8 mouse cellular contexts compared by ENCODE assay signal in genomic region chr7:109010720-109011595, GRCm38 (mm10).
DNase-seq lines count a peak whose midpoint lies in the region; TF ChIP-seq lines count a peak whose summit lies in the region.

No protein-coding gene starts in this region.

- peaks cover 33% of the 10 kb centered on the region for H3K4me1 ChIP-seq in forebrain, embryonic 10.5 days
- peaks cover 22% of the 10 kb centered on the region for H3K4me1 ChIP-seq in limb, embryonic 10.5 days
- H3K4me1 ChIP-seq in olfactory bulb, adult 2 months (ENCODE audit: control insufficient read depth, insufficient read depth, low read length), result peaks cover 17% of the 10 kb centered on the region

- no peaks in the 10 kb centered on the region for H3K36me3 ChIP-seq in forebrain, embryonic 10.5 days (replicated peaks)
- H3K36me3 ChIP-seq in limb, embryonic 10.5 days, result no peaks in the 10 kb centered on the region

- TF ChIP-seq CTCF in layer of hippocampus, adult 2 months (conservative IDR thresholded peaks at IDR 0.05), result no peak
- TF ChIP-seq CTCF in olfactory bulb, adult 2 months (IDR thresholded peaks at IDR 0.05; ENCODE audit: insufficient read depth, low read depth, low read length), result no peak

- peaks cover 73% of the 10 kb centered on the region for H3K27me3 ChIP-seq in forebrain, embryonic 10.5 days (ENCODE audit: poor library complexity, severe bottlenecking)
- peaks cover 63% of the 10 kb centered on the region for H3K27me3 ChIP-seq in limb, embryonic 10.5 days (ENCODE audit: low read depth, poor library complexity, severe bottlenecking)

- no peaks in the 10 kb centered on the region for H3K9me3 ChIP-seq in forebrain, embryonic 10.5 days
- no peaks in the 10 kb centered on the region for H3K9me3 ChIP-seq in limb, embryonic 10.5 days (replicated peaks)

- no peak for TF ChIP-seq POLR2A in olfactory bulb, adult 2 months (IDR thresholded peaks at IDR 0.05; ENCODE audit: insufficient read depth, low read depth, low read length)

- H3K4me3 ChIP-seq in layer of hippocampus, adult 2 months, result peak overlapping the region; percentile 68
- peak overlapping the region; percentile 78 for H3K4me3 ChIP-seq in forebrain, embryonic 10.5 days
- peak overlapping the region; percentile 78 for H3K4me3 ChIP-seq in limb, embryonic 10.5 days
- H3K4me3 ChIP-seq in olfactory bulb, adult 2 months (ENCODE audit: insufficient read depth, low read depth, low read length), result peak overlapping the region; percentile 60

- WGBS in forebrain, embryonic 10.5 days, result under 1% methylated on average over 82 of the region's 82 CpGs
- WGBS in limb, embryonic 10.5 days, result 2% methylated on average over 70 of the region's 82 CpGs
- 2% methylated on average over 80 of the region's 82 CpGs for WGBS in olfactory bulb, adult 2 months

- peak; percentile 56 to 66 for DNase-seq in layer of hippocampus, adult 2 months (ENCODE audit: low spot score in 2 of 2)
- DNase-seq in layer of hippocampus, adult 9-11 months, result no peak
- DNase-seq in cerebellum, adult 11 months, result peak; percentile 63
- DNase-seq in forebrain, embryonic 10.5 days (ENCODE audit: extremely low spot score, low spot score), result peak; percentile 40
- DNase-seq in limb, embryonic 10.5 days (ENCODE audit: low spot score), result peak; percentile 65
- DNase-seq in thymus, postnatal 0 days (ENCODE audit: low spot score), result no peak
- no peak for DNase-seq in urinary bladder, postnatal 14 days (ENCODE audit: low spot score)

- peak overlapping the region; percentile 98 for H3K27ac ChIP-seq in layer of hippocampus, adult 2 months
- peak overlapping the region; percentile 85 for H3K27ac ChIP-seq in forebrain, embryonic 10.5 days
- peak overlapping the region; percentile 84 for H3K27ac ChIP-seq in limb, embryonic 10.5 days
- peak overlapping the region; percentile 69 for H3K27ac ChIP-seq in olfactory bulb, adult 2 months (ENCODE audit: insufficient read depth, low read depth, low read length)

Comparison
In these comparisons a context has a peak if more than half of its experiments do, and no peak if none do; other contexts are left out.
1. DNase-seq: peak in layer of hippocampus, adult 2 months (2 of 2), cerebellum, adult 11 months (single experiment), forebrain, embryonic 10.5 days (single experiment) and limb, embryonic 10.5 days (single experiment); none in layer of hippocampus, adult 9-11 months (single experiment), thymus, postnatal 0 days (single experiment) and urinary bladder, postnatal 14 days (single experiment).
2. Peak in every context shown above with its lines, with median percentiles within 50 percentile points of each other: H3K27ac ChIP-seq and H3K4me3 ChIP-seq.